Mouse (Mus musculus) gastrocnemius, postnatal 10 days (tissue): ENCODE results near the gene Rasgrp4. TPM values are rescaled to one million over a fixed set of nuclear protein-coding genes. Genes with fewer than 3 reads are reported as not detected.
A peak's percentile ranks its signal among the peaks of the same experiment; 100 is the strongest.
"Not testable (repeated sequence)": the region's sequence is repeated elsewhere in the genome, so short reads cannot be mapped to it uniquely, and the experiment has no call there.

Source experiments
- DNase-seq: peaks from one replicate; pipeline ENCODE4 v3.0.0; 2021; ENCODE audit warnings: mixed read lengths
- long read RNA-seq, 2 experiments: library from polyadenylated mRNA; stranded (forward); transcript quantifications; one replicate each; pipeline ENCODE4 v2.0.0; 2021
- total RNA-seq, 2 experiments: library from RNA; stranded (reverse); gene quantifications; 2 replicates each; pipeline ENCODE4 v1.2.3; 2021

Rasgrp4 gene
- 1 to 10 TPM in 1 of 2 experiments, under 1 TPM in 1; 0.86 to 1.4 TPM for total RNA-seq
- long read RNA-seq, experiment 1, partial matches to known transcripts, result 0 of 2 reads
- long read RNA-seq, experiment 1, other reads (novel, unspliced or antisense), result 1 of 2 reads
- long read RNA-seq, experiment 2, result 0 reads

DNA sequence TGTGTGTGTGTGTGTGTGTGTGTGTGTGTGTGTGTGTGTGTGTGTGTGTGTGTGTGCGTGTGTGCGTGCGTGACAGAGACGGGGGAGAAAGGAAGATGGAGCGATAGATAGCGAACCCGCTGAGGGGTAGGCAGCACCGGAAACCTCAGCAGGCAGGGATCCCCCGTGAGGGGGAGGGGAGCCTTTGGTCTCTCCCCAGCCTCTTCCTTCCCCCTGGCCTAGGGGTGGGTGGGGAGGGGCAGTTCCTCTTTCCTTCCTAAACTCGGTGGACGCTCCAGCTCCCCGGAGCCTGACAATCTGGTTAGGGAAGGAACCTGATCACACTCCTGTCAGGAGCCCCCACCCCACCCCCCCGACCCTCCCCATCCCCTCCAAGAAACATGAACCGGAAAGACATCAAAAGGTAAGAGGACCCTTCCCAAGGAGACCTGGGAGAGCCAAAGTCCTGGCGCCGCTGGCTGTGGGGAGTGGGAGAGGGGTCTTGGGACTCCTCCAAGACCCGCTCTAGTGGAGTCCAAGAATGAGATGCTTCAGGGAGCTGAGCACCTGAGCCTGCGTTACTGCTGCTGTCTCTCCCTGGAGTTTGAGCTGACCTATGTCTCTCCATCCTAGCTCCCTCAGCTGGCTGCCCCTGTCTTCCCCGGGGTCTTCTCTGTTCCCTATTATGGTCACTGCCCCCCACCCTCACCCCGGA lies at the start of gene Rasgrp4:
Gene Rasgrp4, plus strand, starts transcription at position 159 of the 694 bp plus-strand sequence.
- no peak for DNase-seq

GRCm38 (mm10) chr7:29085981-29086380 lies 48.7 kb upstream of the Rasgrp4 start:
- no peak for DNase-seq

DNA sequence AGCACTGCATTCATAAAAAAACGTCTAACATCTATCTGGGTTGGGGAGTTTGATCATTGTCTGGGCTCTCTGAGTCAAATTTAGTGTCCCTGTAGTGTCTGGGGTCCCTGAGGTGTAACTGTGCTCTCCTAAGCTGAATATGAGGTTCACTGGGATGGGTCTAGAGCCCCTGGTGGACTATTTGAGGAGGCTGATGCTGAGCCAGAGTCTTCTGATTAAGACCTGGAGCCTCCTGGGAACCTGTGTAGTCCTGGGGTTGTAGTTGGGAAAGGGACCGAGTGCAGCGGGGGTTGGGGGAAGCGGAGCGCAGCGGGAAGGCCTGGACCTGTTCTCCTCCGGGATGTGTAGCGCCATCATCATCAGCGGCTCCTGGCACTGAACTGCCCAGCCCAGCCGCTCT lies 47.7 kb upstream of the Rasgrp4 start:
- no peak for DNase-seq

DNA sequence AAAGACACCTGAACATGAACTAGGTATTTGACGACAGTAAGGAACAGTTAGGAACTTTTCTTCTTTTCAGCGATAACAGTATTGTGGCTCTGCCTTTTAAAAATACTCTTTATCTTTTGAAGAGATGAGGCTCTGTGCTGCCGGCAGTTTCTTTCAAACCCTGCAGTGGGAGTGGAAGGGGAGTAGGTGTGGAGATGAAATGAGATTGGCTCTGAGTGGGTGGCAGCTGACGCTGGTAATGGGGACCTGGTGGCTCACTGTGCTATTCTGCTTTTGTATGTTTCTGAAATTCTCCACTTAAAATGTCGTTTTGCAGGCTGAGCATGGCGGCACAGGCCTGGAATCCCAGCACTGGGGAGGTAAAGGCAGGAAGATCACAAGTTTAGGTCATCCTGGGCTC lies 45.8 kb upstream of the Rasgrp4 start:
- no peak for DNase-seq

GRCm38 (mm10) chr7:29097131-29097530 lies 37.5 kb upstream of the Rasgrp4 start:
- DNase-seq, result no peak

DNA sequence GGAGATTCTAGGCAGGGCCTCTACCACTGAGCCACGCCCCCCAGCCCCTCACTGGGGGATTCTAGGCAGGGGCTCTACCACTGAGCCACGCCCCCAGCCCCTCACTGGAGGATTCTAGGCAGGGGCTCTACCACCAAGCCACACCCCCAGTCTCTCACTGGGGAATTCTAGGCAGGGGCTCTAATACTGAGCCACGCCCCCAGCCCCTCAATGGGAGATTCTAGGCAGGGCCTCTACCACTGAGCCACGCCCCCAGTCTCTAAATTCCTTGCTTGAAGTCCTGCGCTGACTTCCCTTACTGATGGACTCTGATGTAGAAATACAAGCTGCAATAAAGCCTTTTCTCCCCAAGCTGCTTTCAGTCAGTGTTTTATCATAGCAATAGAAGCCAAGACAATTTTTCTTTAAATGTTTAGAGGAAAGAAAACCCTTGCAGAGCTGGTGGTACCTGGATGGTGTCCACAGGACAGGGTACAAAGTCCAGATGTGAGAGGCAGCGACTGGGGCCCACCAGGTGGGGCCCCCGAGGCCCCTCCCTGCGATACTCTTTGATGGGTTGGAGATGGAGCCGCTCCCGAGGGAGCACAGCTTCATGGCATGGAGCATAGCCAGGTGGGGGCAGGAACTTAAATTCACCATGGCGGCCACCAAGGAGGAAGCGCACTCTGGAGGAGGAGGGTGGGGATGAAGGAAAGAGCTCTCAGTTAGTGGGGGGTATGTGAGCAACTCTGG lies 33.2 kb upstream of the Rasgrp4 start:
- no peak for DNase-seq

GRCm38 (mm10) chr7:29108992-29109955 lies 25.4 kb upstream of the Rasgrp4 start:
- DNase-seq, result peak; percentile 38

DNA sequence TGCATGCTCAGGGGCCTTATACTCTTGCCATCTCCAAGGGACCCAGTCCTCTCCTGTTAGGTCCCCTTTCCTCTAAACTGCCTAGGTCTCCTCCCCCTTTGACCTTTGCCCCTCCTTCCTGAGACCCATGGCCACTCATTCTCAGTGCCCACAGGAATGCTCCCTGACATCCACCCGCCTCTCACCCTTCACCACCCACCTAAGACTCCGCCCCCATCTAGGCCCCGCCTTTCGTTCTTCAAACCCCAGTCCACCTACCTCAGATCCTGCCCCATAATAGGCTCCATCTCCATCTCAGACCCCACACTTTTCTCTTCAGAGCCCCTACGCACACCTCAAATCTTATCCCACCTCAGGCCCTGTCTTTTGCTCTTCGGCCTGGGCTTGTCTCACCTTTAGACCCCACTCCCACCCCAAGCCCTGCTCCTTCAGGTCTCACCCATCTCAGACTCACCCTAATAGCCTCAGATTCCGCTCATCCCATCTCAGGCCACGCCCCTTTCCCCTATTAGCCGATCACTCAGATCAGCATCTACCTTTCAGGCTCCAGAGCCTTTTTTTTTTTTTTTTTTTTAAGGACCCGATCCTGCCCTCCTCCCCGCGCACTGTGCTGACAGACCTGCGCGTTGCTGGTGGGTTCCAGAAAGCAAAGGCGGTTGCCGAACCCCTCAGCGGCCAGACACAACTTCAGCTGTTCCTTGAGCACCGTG lies 16.4 kb upstream of the Rasgrp4 start:
- no peak for DNase-seq

DNA sequence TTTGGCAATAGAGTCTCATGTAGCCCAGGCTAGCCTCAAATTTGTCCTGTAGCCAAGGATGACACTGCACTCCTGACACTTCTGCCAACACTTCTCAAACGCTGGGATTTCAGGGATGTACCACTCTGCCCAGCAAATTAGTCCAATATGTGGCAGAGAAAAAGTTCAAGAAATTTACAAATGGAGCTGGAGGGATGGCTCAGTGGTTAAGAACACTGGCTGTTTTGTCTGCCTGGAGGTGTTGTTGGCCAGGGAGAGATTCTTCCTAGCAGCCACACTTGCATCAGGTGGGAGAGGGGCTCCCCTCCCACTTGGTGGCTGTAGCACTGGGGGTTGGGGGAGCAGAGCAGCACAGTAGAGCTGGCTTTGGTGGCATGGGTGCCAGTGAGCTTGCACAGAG lies 15.1 kb upstream of the Rasgrp4 start:
- no peak for DNase-seq

- no peak for DNase-seq
Observed at GRCm38 (mm10) chr7:29122821-29123220, 11.8 kb upstream of the Rasgrp4 start.

DNA sequence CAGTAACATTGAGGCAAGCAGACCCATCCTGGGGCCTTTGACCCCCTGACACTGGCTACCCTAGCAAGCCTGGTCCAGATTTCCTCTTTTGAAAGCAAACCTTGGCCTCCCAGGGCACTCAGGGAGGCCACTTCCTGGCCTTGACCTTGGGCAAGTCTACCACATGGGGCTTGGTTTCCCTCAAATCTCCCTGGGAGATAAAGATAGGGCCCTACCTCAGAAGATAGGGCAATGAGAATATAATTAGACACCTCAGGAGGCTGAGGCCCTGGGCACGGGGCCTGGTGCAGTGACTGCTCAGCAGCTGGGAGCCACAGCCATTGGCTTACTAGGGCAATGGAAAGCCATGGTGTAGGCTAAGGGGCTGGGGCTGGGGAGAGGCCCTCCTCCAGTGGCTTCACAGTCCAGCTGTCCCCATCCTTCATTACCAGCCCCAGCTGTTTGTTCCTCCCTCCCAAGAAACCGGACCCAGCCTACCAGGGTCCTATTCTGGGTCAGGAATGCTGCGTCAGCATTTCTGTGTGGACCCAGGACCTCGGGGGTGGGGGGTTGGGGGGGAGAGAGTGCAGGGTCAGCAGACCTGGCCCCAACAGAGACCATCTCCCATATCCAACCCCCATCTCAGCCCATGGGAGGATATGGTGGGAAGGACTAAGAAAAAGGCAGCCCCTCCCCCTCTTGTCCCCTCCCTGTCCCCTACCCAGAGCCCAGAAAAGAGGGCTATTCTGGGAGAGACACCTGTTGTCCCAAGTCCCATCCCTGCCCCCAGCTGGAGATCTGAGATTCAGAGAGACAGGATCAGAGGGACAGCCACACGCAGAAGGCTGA lies 10.9 kb upstream of the Rasgrp4 start:
- peak; percentile 64 for DNase-seq

GRCm38 (mm10) chr7:29124970-29125369 lies 9.7 kb upstream of the Rasgrp4 start, which contains the start of gene Ryr1:
Gene Ryr1, minus strand, starts transcription at chr7:29125179.
- DNase-seq, result peak; percentile 75

GRCm38 (mm10) chr7:29126173-29126915 lies 8.3 kb upstream of the Rasgrp4 start:
- peak; percentile 55 for DNase-seq

DNA sequence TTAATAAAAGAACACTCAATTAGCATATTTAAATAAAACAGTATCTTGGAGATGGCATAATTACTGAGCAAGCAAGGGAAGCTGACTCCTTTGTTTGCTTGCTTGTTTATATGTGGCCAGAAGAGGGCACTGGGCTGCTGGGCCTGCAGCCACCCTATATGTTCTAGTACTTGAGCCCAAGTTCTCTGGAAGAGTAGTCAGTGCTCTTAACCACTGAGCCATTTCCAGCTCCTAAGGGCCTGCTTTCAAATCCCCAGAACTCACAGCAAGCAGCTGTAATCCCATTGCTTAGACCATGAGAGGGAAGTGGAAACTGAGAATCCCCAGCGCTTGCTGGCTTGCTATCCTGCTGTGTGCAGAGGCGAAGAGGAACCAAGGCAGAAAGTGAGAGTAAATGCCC lies 5.9 kb upstream of the Rasgrp4 start:
- DNase-seq, result no peak

- no peak for DNase-seq
Observed at GRCm38 (mm10) chr7:29134230-29134629, 421 bp upstream of the Rasgrp4 start.

- DNase-seq, result no peak
Observed at GRCm38 (mm10) chr7:29137429-29137828, 2.8 kb downstream of the Rasgrp4 start.

- not testable (repeated sequence) for DNase-seq
Observed at GRCm38 (mm10) chr7:29139237-29139636, 4.6 kb downstream of the Rasgrp4 start.

DNA sequence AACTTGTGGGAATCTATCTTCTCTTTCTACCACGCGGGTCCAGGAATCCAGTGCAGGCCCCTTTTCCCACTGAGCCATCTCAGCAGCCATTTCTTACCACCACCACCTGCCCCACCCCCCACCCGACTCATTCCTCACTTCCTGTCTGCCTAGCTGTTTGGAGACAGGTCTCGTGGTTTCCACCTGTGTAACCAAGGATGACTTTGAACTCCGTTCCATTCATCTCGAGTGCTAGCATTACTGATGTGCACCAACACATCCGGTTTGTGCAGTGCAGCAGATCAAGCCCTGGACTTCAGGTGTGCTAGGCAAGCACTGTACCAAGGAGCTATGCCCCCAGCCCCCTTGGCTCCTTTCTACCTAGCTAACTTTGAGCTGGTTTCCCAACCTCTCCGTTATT lies 6.8 kb downstream of the Rasgrp4 start:
- DNase-seq, result no peak

DNA sequence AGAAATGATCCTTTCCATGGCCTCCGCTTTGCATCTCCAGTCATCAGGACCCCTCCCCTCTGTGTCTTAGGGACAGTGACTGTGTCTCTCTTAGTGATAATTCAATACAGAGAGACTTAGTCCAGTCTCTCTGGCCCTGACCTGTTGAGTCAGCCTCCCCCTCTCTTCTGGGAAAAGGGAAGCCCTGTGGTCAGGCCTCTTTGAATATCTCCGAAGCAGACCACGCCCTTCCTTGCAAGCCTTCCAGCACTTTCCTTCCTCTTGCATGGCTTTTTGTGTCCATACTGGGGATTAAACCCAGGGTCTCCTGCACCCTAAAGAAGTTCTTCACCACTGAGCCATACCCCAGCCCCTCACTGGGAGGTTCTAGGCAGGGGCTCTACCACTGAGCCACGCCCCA lies 9.4 kb downstream of the Rasgrp4 start:
- no peak for DNase-seq
